ENCODE assay signal across 8 mouse cellular contexts in the genomic region with DNA sequence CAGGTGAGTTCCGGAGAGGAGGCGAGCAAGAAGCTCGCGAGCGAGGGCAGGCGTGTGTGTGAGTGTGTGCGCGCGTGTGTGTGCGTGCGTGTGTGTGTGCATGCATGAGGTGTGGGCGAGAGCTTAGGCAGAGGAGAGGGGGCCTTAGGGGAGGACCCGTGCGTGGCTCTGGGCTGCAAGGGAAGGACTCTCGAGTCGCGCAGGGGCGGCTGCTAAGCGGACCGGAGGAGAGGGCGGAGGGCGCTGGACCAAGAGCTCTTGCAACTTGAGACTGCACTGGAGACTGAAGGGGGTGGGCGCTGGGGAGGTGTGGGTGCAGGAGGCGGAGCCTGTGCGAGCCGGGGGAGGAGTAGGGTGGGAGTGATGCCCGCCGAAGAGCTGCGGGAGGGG. TPM values are rescaled to one million over a fixed set of nuclear protein-coding genes. Genes with fewer than 3 reads are reported as not detected.
DNase-seq lines count a peak whose midpoint lies in the region; ATAC-seq and TF ChIP-seq lines count a peak whose summit lies in the region.

No protein-coding gene starts in this region.

- peak; percentile 18; the same call in 1 of the 2 replicates for ATAC-seq in erythroid progenitor cell, adult 5-6 weeks (replicated peaks; ENCODE audit: low FRiP score, poor library complexity, severe bottlenecking)
- peak; percentile 71 for ATAC-seq in heart, embryonic 15.5 days (replicated peaks; ENCODE audit: insufficient number of reproducible peaks, insufficient read depth, low FRiP score, low read depth)
- peak; percentile 7 for ATAC-seq in liver, embryonic 14.5 days (ENCODE audit: insufficient read depth)
- ATAC-seq in neural tube, embryonic 11.5 days (ENCODE audit: insufficient read depth, low FRiP score, low TSS enrichment) = peak; percentile 66
- peak; percentile 59 for ATAC-seq in stomach, postnatal 0 days (ENCODE audit: low FRiP score, low TSS enrichment)

- H3K4me2 ChIP-seq in heart, embryonic 15.5 days = peak overlapping the region; percentile 98
- peak overlapping the region; percentile 91 for H3K4me2 ChIP-seq in liver, embryonic 14.5 days (ENCODE audit: low read depth)
- peak overlapping the region; percentile 99 for H3K4me2 ChIP-seq in neural tube, embryonic 11.5 days (ENCODE audit: low read depth)
- H3K4me2 ChIP-seq in stomach, postnatal 0 days (replicated peaks; ENCODE audit: low read depth) = peak overlapping the region; percentile 97

- H3K79me2 ChIP-seq in C2C12 (ENCODE audit: control insufficient read depth, insufficient read depth) = no peaks in the 10 kb centered on the region

- no peaks in the 10 kb centered on the region for H3K27me3 ChIP-seq in C2C12 (ENCODE audit: control insufficient read depth, insufficient read depth, insufficient read length)
- no peaks in the 10 kb centered on the region for H3K27me3 ChIP-seq in heart, embryonic 15.5 days
- no peaks in the 10 kb centered on the region for H3K27me3 ChIP-seq in liver, embryonic 14.5 days (ENCODE audit: control insufficient read depth, insufficient read depth, low read length)
- no peaks in the 10 kb centered on the region for H3K27me3 ChIP-seq in neural tube, embryonic 11.5 days (ENCODE audit: control insufficient read depth, insufficient read depth, low read length)
- H3K27me3 ChIP-seq in stomach, postnatal 0 days (ENCODE audit: control insufficient read depth, insufficient read depth, low read length) = no peaks in the 10 kb centered on the region

- peak overlapping the region; percentile 51 for H3K4me3 ChIP-seq in C2C12 (ENCODE audit: insufficient read depth, poor library complexity, severe bottlenecking)
- H3K4me3 ChIP-seq in bone marrow, adult 2 months (replicated peaks; ENCODE audit: control insufficient read depth, low read depth, low read length) = peak overlapping the region; percentile 80
- peak overlapping the region; percentile 95 for H3K4me3 ChIP-seq in heart, embryonic 15.5 days
- H3K4me3 ChIP-seq in liver, embryonic 14.5 days (ENCODE audit: insufficient read depth in 1 of 2, low read depth in 2 of 2, low read length in 2 of 2) = peak overlapping the region; percentile 66 to 82
- peak overlapping the region; percentile 74 for H3K4me3 ChIP-seq in neural tube, embryonic 11.5 days (ENCODE audit: low read depth, low read length)
- H3K4me3 ChIP-seq in stomach, postnatal 0 days (ENCODE audit: low read depth, low read length) = peak overlapping the region; percentile 83

- H3K9ac ChIP-seq in heart, embryonic 15.5 days = peak overlapping the region; percentile 81
- H3K9ac ChIP-seq in liver, embryonic 14.5 days (replicated peaks) = peak overlapping the region; percentile 84
- peak overlapping the region; percentile 68 for H3K9ac ChIP-seq in neural tube, embryonic 11.5 days (ENCODE audit: low read length)
- H3K9ac ChIP-seq in stomach, postnatal 0 days (ENCODE audit: low read length) = peak overlapping the region; percentile 78

- no peaks in the 10 kb centered on the region for H3K9me3 ChIP-seq in heart, embryonic 15.5 days (replicated peaks)
- no peaks in the 10 kb centered on the region for H3K9me3 ChIP-seq in liver, embryonic 14.5 days (ENCODE audit: control insufficient read depth, low read length)
- no peaks in the 10 kb centered on the region for H3K9me3 ChIP-seq in neural tube, embryonic 11.5 days (ENCODE audit: control insufficient read depth, low read length)
- no peaks in the 10 kb centered on the region for H3K9me3 ChIP-seq in stomach, postnatal 0 days (ENCODE audit: control insufficient read depth, low read length)

- H3K79me3 ChIP-seq in C2C12 (ENCODE audit: low read depth) = peaks cover 1% of the 10 kb centered on the region

- peak; percentile 91 for DNase-seq in kidney, postnatal 14 days
- DNase-seq in liver, embryonic 14.5 days (ENCODE audit: low read depth in 3 of 3, low spot score in 3 of 3) = peak in 1 of 3 experiments; percentile 43
- DNase-seq in neural tube, embryonic 11.5 days (ENCODE audit: low spot score) = peak; percentile 74
- DNase-seq in stomach, postnatal 0 days (ENCODE audit: low spot score) = peak; percentile 81

- under 1% methylated on average over 29 of the region's 29 CpGs for WGBS in bone marrow, adult 2 months
- WGBS in heart, embryonic 15.5 days = under 1% methylated on average over 28 of the region's 29 CpGs
- WGBS in liver, embryonic 14.5 days (ENCODE audit: insufficient replicate concordance) = under 1% methylated on average over 29 of the region's 29 CpGs
- WGBS in neural tube, embryonic 11.5 days = under 1% methylated on average over 28 of the region's 29 CpGs
- WGBS in stomach, postnatal 0 days = under 1% methylated on average over 26 of the region's 29 CpGs

- peak overlapping the region; percentile 88 for H3K27ac ChIP-seq in bone marrow, adult 2 months (ENCODE audit: control insufficient read depth, insufficient read depth, low read depth, low read length, poor library complexity)
- H3K27ac ChIP-seq in heart, embryonic 15.5 days = peak overlapping the region; percentile 82
- peak overlapping the region; percentile 26 for H3K27ac ChIP-seq in liver, embryonic 14.5 days
- H3K27ac ChIP-seq in neural tube, embryonic 11.5 days (ENCODE audit: low read depth, low read length) = no peak overlapping the region
- H3K27ac ChIP-seq in stomach, postnatal 0 days (replicated peaks) = peak overlapping the region; percentile 84

- TF ChIP-seq CTCF in C2C12 (IDR thresholded peaks at IDR 0.05; ENCODE audit: control insufficient read depth, insufficient read depth, insufficient read length) = no peak
- TF ChIP-seq CTCF in bone marrow, adult 2 months (IDR thresholded peaks at IDR 0.05; ENCODE audit: control insufficient read depth, insufficient read depth, low read length) = no peak
- TF ChIP-seq CTCF in liver, embryonic 14.5 days (IDR thresholded peaks at IDR 0.05; ENCODE audit: low read depth) = no peak
- no peak; the same call in 1 of the 2 replicates for TF ChIP-seq CTCF in stomach, postnatal 0 days (IDR thresholded peaks at IDR 0.05; ENCODE audit: low read depth)

- peaks cover 6% of the 10 kb centered on the region; the same call in 1 of the 2 replicates for H3K4me1 ChIP-seq in bone marrow, adult 2 months (ENCODE audit: control insufficient read depth, insufficient read depth, low read length)
- H3K4me1 ChIP-seq in heart, embryonic 15.5 days (replicated peaks) = peaks cover 23% of the 10 kb centered on the region
- H3K4me1 ChIP-seq in liver, embryonic 14.5 days (replicated peaks; ENCODE audit: control insufficient read depth in 2 of 2, insufficient read depth in 2 of 2, low read length in 1 of 2) = peaks cover 22 to 35% of the 10 kb centered on the region in 2 experiments
- peaks cover 11% of the 10 kb centered on the region for H3K4me1 ChIP-seq in neural tube, embryonic 11.5 days (ENCODE audit: control insufficient read depth, insufficient read depth, low read length)
- 0 out of 2 replicates have a peak, but pooled peaks cover 3% of the 10 kb centered on the region for H3K4me1 ChIP-seq in stomach, postnatal 0 days (replicated peaks; ENCODE audit: control insufficient read depth, insufficient read depth)

- no peaks in the 10 kb centered on the region for H3K36me3 ChIP-seq in C2C12 (ENCODE audit: control insufficient read depth, insufficient read depth)
- H3K36me3 ChIP-seq in heart, embryonic 15.5 days = peaks cover 15% of the 10 kb centered on the region
- H3K36me3 ChIP-seq in liver, embryonic 14.5 days (replicated peaks; ENCODE audit: control insufficient read depth, insufficient read depth, low read depth) = peaks cover 8% of the 10 kb centered on the region
- H3K36me3 ChIP-seq in neural tube, embryonic 11.5 days (ENCODE audit: control insufficient read depth, insufficient read depth, low read length) = no peaks in the 10 kb centered on the region
- H3K36me3 ChIP-seq in stomach, postnatal 0 days (ENCODE audit: control insufficient read depth, insufficient read depth, low read length) = no peaks in the 10 kb centered on the region; the same call in 1 of the 2 replicates

- TF ChIP-seq POLR2A in bone marrow, adult 2 months (IDR thresholded peaks at IDR 0.05; ENCODE audit: borderline replicate concordance, control insufficient read depth, low read depth, low read length) = peak; percentile 35; the same call in 1 of the 2 replicates

- H3ac ChIP-seq in C2C12 (ENCODE audit: control insufficient read depth, insufficient read length, low read depth) = peak overlapping the region; percentile 76

- no peak for TF ChIP-seq EP300 in liver, embryonic 14.5 days (IDR thresholded peaks at IDR 0.05; ENCODE audit: low read depth)
- no peak for TF ChIP-seq EP300 in stomach, postnatal 0 days (optimal IDR thresholded peaks at IDR 0.05)

TF ChIP-seq in C2C12, 6 proteins besides CTCF, POLR2A, EP300 and RAD21 (continues in another document):
- no peak for TF ChIP-seq USF1 (IDR thresholded peaks at IDR 0.05; ENCODE audit: low read depth)
- no peak for TF ChIP-seq MYOD1 (IDR thresholded peaks at IDR 0.05; ENCODE audit: control insufficient read depth, insufficient read length, low read depth)
- no peak for TF ChIP-seq CEBPB (IDR thresholded peaks at IDR 0.05; ENCODE audit: low read depth)

RNA-seq across cellular contexts. Expression of gene Mxi1, which starts 19.7 kb away (rescaled TPM):
- polyA plus RNA-seq in C2C12 (2012; fragmentation: generic; extraction: Trizol) = 10.5 TPM
- 32.4 and 39.2 TPM in 2 replicates for polyA plus RNA-seq in bone marrow, adult 2 months (2011; ENCODE audit: insufficient read depth, insufficient read length, low replicate concordance, missing spikeins)
- 92.3 and 96.0 TPM in 2 replicates for total RNA-seq in erythroid progenitor cell, adult 5-6 weeks (2015; ENCODE audit: low replicate concordance)
- total RNA-seq in erythroid progenitor cell, adult 5-6 weeks (2017; ENCODE audit: low replicate concordance) = 167 and 196 TPM in 2 replicates
- 38.6 and 39.1 TPM in 2 replicates for polyA plus RNA-seq in heart, embryonic 15.5 days (2015; fragmentation: Nextera tagmentation; extraction: Ambion mirVana)
- polyA plus RNA-seq in liver, embryonic 14.5 days (2012; rRNA removed) = 11.1 and 16.5 TPM in 2 replicates
- 27.7 and 33.1 TPM in 2 replicates for polyA plus RNA-seq in liver, embryonic 14.5 days (2014; fragmentation: Nextera tagmentation; extraction: Ambion mirVana)
- polyA plus RNA-seq in neural tube, embryonic 11.5 days (2014; fragmentation: Nextera tagmentation; extraction: Ambion mirVana) = 56.4 and 58.4 TPM in 2 replicates
- polyA plus RNA-seq in stomach, postnatal 0 days (2015; fragmentation: Nextera tagmentation; extraction: Ambion mirVana) = 28.6 and 31.3 TPM in 2 replicates

RNA-seq across cellular contexts. Expression of gene Gm10197, which starts 41.6 kb away (rescaled TPM):
- polyA plus RNA-seq in C2C12 (2012; fragmentation: generic; extraction: Trizol) = not detected
- polyA plus RNA-seq in bone marrow, adult 2 months (2011; ENCODE audit: insufficient read depth, insufficient read length, low replicate concordance, missing spikeins) = not detected in 2 replicates
- not detected in 2 replicates for total RNA-seq in erythroid progenitor cell, adult 5-6 weeks (2015; ENCODE audit: low replicate concordance)
- not detected in 2 replicates for total RNA-seq in erythroid progenitor cell, adult 5-6 weeks (2017; ENCODE audit: low replicate concordance)
- 2.5 TPM in 1 of 2 replicates, not detected in the other for polyA plus RNA-seq in heart, embryonic 15.5 days (2015; fragmentation: Nextera tagmentation; extraction: Ambion mirVana)
- polyA plus RNA-seq in liver, embryonic 14.5 days (2012; rRNA removed) = not detected in 2 replicates
- 3.0 TPM in 1 of 2 replicates, not detected in the other for polyA plus RNA-seq in liver, embryonic 14.5 days (2014; fragmentation: Nextera tagmentation; extraction: Ambion mirVana)
- polyA plus RNA-seq in neural tube, embryonic 11.5 days (2014; fragmentation: Nextera tagmentation; extraction: Ambion mirVana) = 7.2 TPM in 1 of 2 replicates, not detected in the other
- polyA plus RNA-seq in stomach, postnatal 0 days (2015; fragmentation: Nextera tagmentation; extraction: Ambion mirVana) = not detected in 2 replicates

Comparison
In these comparisons a context has a peak if more than half of its experiments do, and no peak if none do; other contexts are left out.
1. ATAC-seq: peak in every context shown above with its lines; median percentile 71 in heart, embryonic 15.5 days; 66 in neural tube, embryonic 11.5 days; 59 in stomach, postnatal 0 days; 18 in erythroid progenitor cell, adult 5-6 weeks; 7 in liver, embryonic 14.5 days.